Mouse (Mus musculus) midbrain, embryonic 16.5 days (tissue): Measurements from ENCODE around the gene Ypel5. TPM values are rescaled to one million over a fixed set of nuclear protein-coding genes. Genes with fewer than 3 reads are reported as not detected.

ENCODE experiments used
- ATAC-seq: fragments of 200-750 bp; cut with Nextera tagmentation; 2 replicates; pipeline ENCODE4 v1.8.0; 2017; ENCODE audit warnings: moderate TSS enrichment
- H3K27ac ChIP-seq: fragments of 300-500 bp; sonication (generic); 2 replicates; pipeline ENCODE4 v1.5.1; 2014; ENCODE audit warnings: mild to moderate bottlenecking, low read length, mixed read lengths
- H3K27me3 ChIP-seq: fragments of 300-500 bp; sonication (generic); 2 replicates; pipeline ENCODE4 v1.6.1; 2014; ENCODE audit warnings: low read depth, low read length, mixed read lengths; ENCODE audit not compliant: control insufficient read depth, insufficient read depth
- H3K36me3 ChIP-seq: fragments of 300-500 bp; sonication (generic); 2 replicates; pipeline ENCODE4 v1.6.1; 2014; ENCODE audit warnings: mild to moderate bottlenecking, low read length, moderate library complexity, mixed read lengths; ENCODE audit not compliant: control insufficient read depth, insufficient read depth
- H3K4me1 ChIP-seq: fragments of 300-500 bp; sonication (generic); 2 replicates; pipeline ENCODE4 v1.6.1; 2014; ENCODE audit warnings: mild to moderate bottlenecking, low read length, mixed read lengths; ENCODE audit not compliant: control insufficient read depth, insufficient read depth
- H3K4me2 ChIP-seq: fragments of 300-500 bp; sonication (generic); 2 replicates; pipeline ENCODE4 v1.6.1; 2014; ENCODE audit warnings: mild to moderate bottlenecking, low read length, mixed read lengths
- H3K4me3 ChIP-seq: fragments of 300-500 bp; sonication (generic); 2 replicates; pipeline ENCODE4 v1.5.1; 2014; ENCODE audit warnings: low read depth, mild to moderate bottlenecking, low read length, moderate library complexity, mixed read lengths
- H3K9ac ChIP-seq: fragments of 300-500 bp; sonication (generic); 2 replicates; pipeline ENCODE4 v1.6.1; 2014; ENCODE audit warnings: low read depth, low read length, mixed read lengths
- H3K9me3 ChIP-seq: fragments of 300-500 bp; sonication (generic); replicated peaks from 2 replicates; pipeline ENCODE4 v1.6.1; 2014; ENCODE audit warnings: mild to moderate bottlenecking, low read length, mixed read lengths; ENCODE audit not compliant: control insufficient read depth, poor library complexity, severe bottlenecking
- WGBS: fragments of 180-500 bp; shearing (Covaris S2); extraction: QIAGEN DNeasy Blood & Tissue Kit; methylation state at CpG from one replicate; pipeline ENCODE4 v1.1.7; 2014; 5-methylcytosine and 5-hydroxymethylcytosine counted together
- polyA plus RNA-seq: library from polyadenylated mRNA; unstranded; fragments of >200 nt; fragmentation: Nextera tagmentation; extraction: Ambion mirVana; gene quantifications from 2 replicates; pipeline ENCODE4 v1.2.1, GENCODE M21; 2015

The Ypel5 gene
- polyA plus RNA-seq, 1 experiment from 2014 or later = 116 TPM

GRCm38 (mm10) chr17:72813419-72814315, 22.6 kb upstream of the Ypel5 start:
- H3K9me3 ChIP-seq = no peaks in the 10 kb centered on the region
- no peak overlapping the region for H3K9ac ChIP-seq
- H3K27me3 ChIP-seq = no peaks in the 10 kb centered on the region
- H3K36me3 ChIP-seq = no peaks in the 10 kb centered on the region
- peak overlapping the region; percentile 27; the same call in 1 of the 2 replicates for H3K4me2 ChIP-seq
- 11% methylated on average over 12 of the region's 12 CpGs for whole genome bisulfite sequencing
- no peak overlapping the region for H3K4me3 ChIP-seq
- no peaks in the 10 kb centered on the region for H3K4me1 ChIP-seq
- ATAC-seq = peak; percentile 83
- H3K27ac ChIP-seq = no peak overlapping the region

GRCm38 (mm10) chr17:72817574-72817973, 18.7 kb upstream of the Ypel5 start:
- Histone ChIP-seq H3K4me3 (no peak overlapping the region), H3K27ac (no peak overlapping the region), H3K9ac (no peak overlapping the region), H3K9me3 (no peaks in the 10 kb centered on the region), H3K4me1 (no peaks in the 10 kb centered on the region), H3K4me2 (no peak overlapping the region), H3K27me3 (no peaks in the 10 kb centered on the region), H3K36me3 (no peaks in the 10 kb centered on the region)
- no peak for ATAC-seq
- WGBS = 83% methylated on average over 5 of the region's 5 CpGs

GRCm38 (mm10) chr17:72819714-72820113, 16.5 kb upstream of the Ypel5 start:
- no peak overlapping the region for H3K27ac ChIP-seq
- H3K36me3 ChIP-seq = no peaks in the 10 kb centered on the region
- no peaks in the 10 kb centered on the region for H3K27me3 ChIP-seq
- H3K4me1 ChIP-seq = no peaks in the 10 kb centered on the region
- H3K9ac ChIP-seq = no peak overlapping the region
- no peak overlapping the region for H3K4me3 ChIP-seq
- H3K4me2 ChIP-seq = no peak overlapping the region
- ATAC-seq = no peak
- H3K9me3 ChIP-seq = no peaks in the 10 kb centered on the region
- WGBS = 77% methylated on average over 2 of the region's 2 CpGs

GRCm38 (mm10) chr17:72820425-72820824, 15.8 kb upstream of the Ypel5 start:
- Histone ChIP-seq H3K4me1 (no peaks in the 10 kb centered on the region), H3K4me3 (no peak overlapping the region), H3K36me3 (no peaks in the 10 kb centered on the region), H3K9me3 (no peaks in the 10 kb centered on the region), H3K4me2 (no peak overlapping the region), H3K27ac (no peak overlapping the region), H3K9ac (no peak overlapping the region), H3K27me3 (no peaks in the 10 kb centered on the region)
- no peak for ATAC-seq
- WGBS = 78% methylated on average over 4 of the region's 4 CpGs

GRCm38 (mm10) chr17:72821923-72822322, 14.3 kb upstream of the Ypel5 start:
- 72% methylated on average over 1 of the region's 1 CpGs for WGBS
- Histone ChIP-seq H3K4me2 (no peak overlapping the region), H3K27me3 (no peaks in the 10 kb centered on the region), H3K4me3 (no peak overlapping the region), H3K4me1 (no peaks in the 10 kb centered on the region), H3K27ac (no peak overlapping the region), H3K9ac (no peak overlapping the region), H3K36me3 (no peaks in the 10 kb centered on the region), H3K9me3 (no peaks in the 10 kb centered on the region)
- ATAC-seq = no peak

- Histone ChIP-seq H3K27me3 (no peaks in the 10 kb centered on the region), H3K36me3 (no peaks in the 10 kb centered on the region), H3K27ac (no peak overlapping the region), H3K9me3 (no peaks in the 10 kb centered on the region), H3K4me3 (no peak overlapping the region), H3K9ac (no peak overlapping the region), H3K4me2 (no peak overlapping the region), H3K4me1 (no peaks in the 10 kb centered on the region)
- 97% methylated on average over 3 of the region's 3 CpGs for WGBS
- ATAC-seq = no peak
These were observed 9.2 kb upstream of the Ypel5 start for GRCm38 (mm10) chr17:72826916-72827534.

GRCm38 (mm10) chr17:72828027-72828678, 8.1 kb upstream of the Ypel5 start:
- Histone ChIP-seq H3K4me2 (no peak overlapping the region), H3K9ac (no peak overlapping the region), H3K4me1 (no peaks in the 10 kb centered on the region), H3K27ac (no peak overlapping the region), H3K36me3 (no peaks in the 10 kb centered on the region), H3K27me3 (no peaks in the 10 kb centered on the region), H3K9me3 (no peaks in the 10 kb centered on the region), H3K4me3 (no peak overlapping the region)
- no peak for ATAC-seq
- 86% methylated on average over 3 of the region's 3 CpGs for WGBS

- Histone ChIP-seq H3K27ac (no peak overlapping the region), H3K9me3 (no peaks in the 10 kb centered on the region), H3K36me3 (no peaks in the 10 kb centered on the region), H3K4me1 (no peaks in the 10 kb centered on the region), H3K9ac (no peak overlapping the region), H3K4me3 (no peak overlapping the region), H3K27me3 (no peaks in the 10 kb centered on the region), H3K4me2 (no peak overlapping the region)
- ATAC-seq = no peak
- WGBS = 85% methylated on average over 8 of the region's 8 CpGs
These were observed 7.6 kb upstream of the Ypel5 start for GRCm38 (mm10) chr17:72828687-72829086.
